Mouse (Mus musculus) intestine, postnatal 0 days (tissue): ENCODE measurements around the gene Ptx4. TPM values are rescaled to one million over a fixed set of nuclear protein-coding genes. Genes with fewer than 3 reads are reported as not detected.

Source experiments
- ATAC-seq: fragments of 200-750 bp; cut with Nextera tagmentation; 2 replicates; pipeline ENCODE4 v1.8.0; 2017; ENCODE audit warnings: mild to moderate bottlenecking, moderate TSS enrichment, moderate library complexity
- H3K27ac ChIP-seq: fragments of 300-500 bp; sonication (generic); 2 replicates; pipeline ENCODE4 v1.5.1; 2014; ENCODE audit warnings: mild to moderate bottlenecking, low read depth, low read length, moderate library complexity
- H3K27me3 ChIP-seq: fragments of 300-500 bp; sonication (generic); replicated peaks from 2 replicates; pipeline ENCODE4 v1.6.1; 2014; ENCODE audit warnings: low read length, mixed read lengths; ENCODE audit not compliant: control insufficient read depth, insufficient read depth
- H3K36me3 ChIP-seq: fragments of 300-500 bp; sonication (generic); 2 replicates; pipeline ENCODE4 v1.6.1; 2014; ENCODE audit warnings: mild to moderate bottlenecking, moderate library complexity; ENCODE audit not compliant: control insufficient read depth, insufficient read depth
- H3K4me1 ChIP-seq: fragments of 300-500 bp; sonication (generic); replicated peaks from 2 replicates; pipeline ENCODE4 v1.6.1; 2014; ENCODE audit warnings: antibody characterized with exemption, low read length, mixed read lengths; ENCODE audit not compliant: control insufficient read depth, insufficient read depth
- H3K4me2 ChIP-seq: fragments of 300-500 bp; sonication (generic); replicated peaks from 2 replicates; pipeline ENCODE4 v1.6.1; 2014; ENCODE audit warnings: low read depth, mild to moderate bottlenecking, moderate library complexity
- H3K4me3 ChIP-seq: fragments of 300-500 bp; sonication (generic); 2 replicates; pipeline ENCODE4 v1.5.1; 2014; ENCODE audit warnings: low read depth, low read length
- H3K9ac ChIP-seq: fragments of 300-500 bp; sonication (generic); 2 replicates; pipeline ENCODE4 v1.6.1; 2014; ENCODE audit warnings: mild to moderate bottlenecking, low read depth, low read length
- H3K9me3 ChIP-seq: fragments of 300-500 bp; sonication (generic); 2 replicates; pipeline ENCODE4 v1.6.1; 2016; ENCODE audit warnings: mixed run types; ENCODE audit not compliant: control insufficient read depth
- CTCF ChIP-seq: sonication (generic); IDR thresholded peaks from 2 replicates; pipeline ENCODE4 v1.5.1; 2016; ENCODE audit warnings: low read depth, mild to moderate bottlenecking, control low read depth, antibody characterized with exemption, moderate library complexity
- WGBS: fragments of 180-500 bp; shearing (Covaris S2); extraction: QIAGEN DNeasy Blood & Tissue Kit; methylation state at CpG from one replicate; pipeline ENCODE4 v1.1.7; 2014; 5-methylcytosine and 5-hydroxymethylcytosine counted together
- polyA plus RNA-seq: library from polyadenylated mRNA; unstranded; fragments of >200 nt; fragmentation: Nextera tagmentation; extraction: Ambion mirVana; gene quantifications from 2 replicates; pipeline ENCODE4 v1.2.1, GENCODE M21; 2015

The Ptx4 gene
- polyA plus RNA-seq, 1 experiment from 2014 or later: 0.25 TPM

DNA sequence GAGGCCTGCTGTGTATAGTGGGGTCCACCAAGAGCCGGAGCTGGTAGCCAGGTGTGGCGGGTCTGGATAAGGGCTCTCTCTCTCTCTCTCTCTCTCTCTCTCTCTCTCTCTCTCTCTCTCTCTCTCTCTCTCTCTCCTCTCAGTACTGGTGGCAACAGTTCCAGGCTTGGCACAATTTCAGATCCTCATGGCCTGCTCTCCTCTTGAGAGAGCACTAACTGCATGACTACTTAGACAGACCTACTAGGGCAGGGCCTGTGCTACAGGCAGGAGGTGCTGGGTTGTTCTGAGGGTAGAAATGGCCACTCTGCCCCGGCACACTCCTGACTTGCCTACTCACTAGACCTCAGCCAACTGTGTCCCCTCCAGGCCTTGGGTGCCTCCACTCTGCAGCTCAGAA lies 52.0 kb downstream of the Ptx4 start:
- no peak for TF ChIP-seq CTCF
- Histone ChIP-seq H3K4me2 (no peak overlapping the region), H3K27me3 (no peaks in the 10 kb centered on the region), H3K27ac (no peak overlapping the region), H3K9me3 (no peaks in the 10 kb centered on the region), H3K4me1 (no peaks in the 10 kb centered on the region), H3K9ac (no peak overlapping the region), H3K4me3 (no peak overlapping the region), H3K36me3 (no peaks in the 10 kb centered on the region)
- 87% methylated on average over 3 of the region's 3 CpGs for WGBS
- ATAC-seq: no peak

Other genes starting within 250 kb of the Ptx4 start
- gene Nubp2, start 234.4 kb upstream of the Ptx4 start, polyA plus RNA-seq: 48.0 and 53.5 TPM in 2 replicates
- 42.3 and 43.4 TPM in 2 replicates for gene Spsb3, start 234.1 kb upstream of the Ptx4 start, polyA plus RNA-seq
- 16.7 and 18.5 TPM in 2 replicates for gene Eme2, start 225.7 kb upstream of the Ptx4 start, polyA plus RNA-seq
- gene Mrps34, start 225.6 kb upstream of the Ptx4 start, polyA plus RNA-seq: 132 and 141 TPM in 2 replicates
- gene Nme3, start 224.3 kb upstream of the Ptx4 start, polyA plus RNA-seq: 47.4 and 54.4 TPM in 2 replicates
- 5.3 and 6.6 TPM in 2 replicates for gene Mapk8ip3, start 183.8 kb upstream of the Ptx4 start, polyA plus RNA-seq
- 35.7 and 36.0 TPM in 2 replicates for gene Jpt2, start 160.1 kb upstream of the Ptx4 start, polyA plus RNA-seq
- gene Cramp1l, start 105.0 kb upstream of the Ptx4 start, polyA plus RNA-seq: 2.5 and 2.7 TPM in 2 replicates
- gene Ift140, start 104.7 kb upstream of the Ptx4 start, polyA plus RNA-seq: 2.9 and 3.6 TPM in 2 replicates
- 14.5 and 15.8 TPM in 2 replicates for gene Tmem204, start 37.2 kb upstream of the Ptx4 start, polyA plus RNA-seq
- 7.6 and 8.7 TPM in 2 replicates for gene Telo2, start 4.8 kb upstream of the Ptx4 start, polyA plus RNA-seq
- 18.5 and 21.7 TPM in 2 replicates for gene Clcn7, start 12.6 kb downstream of the Ptx4 start, polyA plus RNA-seq
- gene Ccdc154, start 41.7 kb downstream of the Ptx4 start, polyA plus RNA-seq: not detected in 2 replicates
- 0.30 TPM in 1 of 2 replicates, not detected in the other for gene Gm38655, start 54.7 kb downstream of the Ptx4 start, polyA plus RNA-seq
- 17.5 and 18.5 TPM in 2 replicates for gene BC003965, start 63.8 kb downstream of the Ptx4 start, polyA plus RNA-seq
- gene Unkl, start 67.6 kb downstream of the Ptx4 start, polyA plus RNA-seq: 1.9 and 2.2 TPM in 2 replicates
- 41.0 and 42.1 TPM in 2 replicates for gene Gnptg, start 119.4 kb downstream of the Ptx4 start, polyA plus RNA-seq
- gene Tsr3, start 119.4 kb downstream of the Ptx4 start, polyA plus RNA-seq: 23.3 and 23.4 TPM in 2 replicates
- 0.86 and 1.1 TPM in 2 replicates for gene Baiap3, start 135.6 kb downstream of the Ptx4 start, polyA plus RNA-seq
- gene Ube2i, start 153.9 kb downstream of the Ptx4 start, polyA plus RNA-seq: 253 and 257 TPM in 2 replicates
- gene Prss34, start 177.6 kb downstream of the Ptx4 start, polyA plus RNA-seq: 0.18 and 0.29 TPM in 2 replicates
- gene Prss28, start 187.9 kb downstream of the Ptx4 start, polyA plus RNA-seq: not detected in 2 replicates
- not detected in 2 replicates for gene Prss29, start 197.9 kb downstream of the Ptx4 start, polyA plus RNA-seq
- 0.10 and 0.20 TPM in 2 replicates for gene Tpsab1, start 224.8 kb downstream of the Ptx4 start, polyA plus RNA-seq
- gene Tpsb2, start 245.5 kb downstream of the Ptx4 start, polyA plus RNA-seq: 6.7 and 7.8 TPM in 2 replicates
- 11.0 and 13.3 TPM in 2 replicates for gene Tpsg1, start 248.5 kb downstream of the Ptx4 start, polyA plus RNA-seq